Mouse (Mus musculus) C2C12 (cell line): Measurements from ENCODE around the gene Arhgap8. TPM values are rescaled to one million over a fixed set of nuclear protein-coding genes. Genes with fewer than 3 reads are reported as not detected.
A peak's percentile ranks its signal among the peaks of the same experiment; 100 is the strongest.

Source experiments
- H3K27me3 ChIP-seq: one replicate; pipeline ENCODE4 v1.6.1; 2011; ENCODE audit not compliant: control insufficient read depth, insufficient read depth, insufficient read length
- H3K36me3 ChIP-seq: one replicate; pipeline ENCODE4 v1.6.1; 2011; ENCODE audit not compliant: control insufficient read depth, insufficient read depth
- H3K4me3 ChIP-seq: one replicate; pipeline ENCODE4 v1.5.1; 2011; ENCODE audit warnings: mild to moderate bottlenecking, control low read depth; ENCODE audit not compliant: poor library complexity, insufficient read depth, severe bottlenecking
- H3K79me2 ChIP-seq: one replicate; pipeline ENCODE4 v1.6.1; 2011; ENCODE audit not compliant: control insufficient read depth, insufficient read depth
- H3K79me3 ChIP-seq: one replicate; pipeline ENCODE4 v1.6.1; 2011; ENCODE audit warnings: low read depth, control low read depth
- H3ac ChIP-seq: one replicate; pipeline ENCODE3; 2011; ENCODE audit warnings: low read depth; ENCODE audit not compliant: control insufficient read depth, insufficient read length
- CEBPB ChIP-seq: IDR thresholded peaks from one replicate; pipeline ENCODE4 v1.6.1; 2011; ENCODE audit warnings: low read depth, mild to moderate bottlenecking, control low read depth, moderate library complexity
- CTCF ChIP-seq: IDR thresholded peaks from one replicate; pipeline ENCODE4 v1.5.1; 2011; ENCODE audit not compliant: control insufficient read depth, insufficient read depth, insufficient read length
- FOSL1 ChIP-seq: IDR thresholded peaks from one replicate; pipeline ENCODE4 v1.8.0; 2011; ENCODE audit warnings: mild to moderate bottlenecking, low read length; ENCODE audit not compliant: poor library complexity, insufficient read depth, severe bottlenecking
- MAX ChIP-seq: IDR thresholded peaks from one replicate; pipeline ENCODE4 v1.6.1; 2011; ENCODE audit warnings: mild to moderate bottlenecking, control low read depth
- MYOD1 ChIP-seq: IDR thresholded peaks from one replicate; pipeline ENCODE4 v1.6.1; 2011; ENCODE audit warnings: low read depth; ENCODE audit not compliant: control insufficient read depth, insufficient read length
- MYOG ChIP-seq: IDR thresholded peaks from one replicate; pipeline ENCODE4 v1.6.1; 2011; ENCODE audit not compliant: control insufficient read depth, insufficient read length; ENCODE audit errors: extremely low read depth
- USF1 ChIP-seq: IDR thresholded peaks from one replicate; pipeline ENCODE4 v1.6.1; 2011; ENCODE audit warnings: low read depth, mild to moderate bottlenecking, control low read depth, moderate library complexity
- polyA plus RNA-seq: library from polyadenylated mRNA; unstranded; fragments of >200 nt; fragmentation: generic; extraction: Trizol; gene quantifications from one replicate; pipeline ENCODE4 v1.2.1, GENCODE M21; 2012; ENCODE audit warnings: missing spikeins

Gene Arhgap8
- polyA plus RNA-seq, 1 experiment, result not detected

DNA sequence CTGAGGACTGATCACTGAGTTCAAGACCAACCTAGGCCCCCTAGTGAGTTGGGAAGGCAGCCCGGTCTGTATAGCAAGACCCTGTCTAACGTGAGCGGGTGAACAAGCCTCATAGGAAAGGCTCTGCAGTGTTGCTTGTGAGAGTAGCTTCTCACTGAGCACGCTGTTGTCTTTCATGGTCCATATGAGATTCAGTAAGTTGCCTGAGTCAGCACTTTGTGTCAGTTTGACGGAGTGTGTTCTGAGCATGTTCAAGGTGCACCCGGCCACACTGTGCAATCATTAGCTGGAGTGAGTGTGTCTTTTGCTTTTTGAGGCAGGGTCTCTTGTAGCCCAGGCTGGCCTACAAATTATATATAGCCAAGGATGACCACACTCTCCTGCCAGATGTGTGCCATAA, 28.3 kb upstream of the Arhgap8 start:
- H3K27me3 ChIP-seq, result no peaks in the 10 kb centered on the region
- no peaks in the 10 kb centered on the region for H3K36me3 ChIP-seq
- no peak for TF ChIP-seq MAX
- no peaks in the 10 kb centered on the region for H3K79me2 ChIP-seq
- no peak overlapping the region for H3ac ChIP-seq
- H3K79me3 ChIP-seq, result no peaks in the 10 kb centered on the region
- H3K4me3 ChIP-seq, result no peak overlapping the region

DNA sequence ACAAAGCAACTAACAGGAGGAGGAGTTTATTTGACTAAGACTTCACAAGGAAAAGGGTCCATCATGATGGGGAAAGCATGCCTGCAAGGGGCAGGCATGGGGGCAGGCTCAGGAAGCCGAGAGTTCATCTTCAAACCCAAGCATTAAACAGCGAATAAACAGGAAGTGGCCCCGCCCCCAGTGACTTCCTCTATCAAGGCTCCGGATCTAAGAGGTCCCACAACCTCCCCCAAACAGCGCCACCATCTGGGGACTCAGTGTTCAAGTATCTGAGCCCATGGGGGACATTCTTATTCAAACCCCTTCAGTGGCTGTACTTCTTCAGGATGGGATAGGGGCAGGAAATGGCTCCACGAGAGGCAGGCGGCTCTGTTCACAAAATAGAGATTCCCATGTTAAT, 27.2 kb upstream of the Arhgap8 start:
- Histone ChIP-seq H3K4me3 (no peak overlapping the region), H3K36me3 (no peaks in the 10 kb centered on the region), H3K79me2 (no peaks in the 10 kb centered on the region), H3ac (no peak overlapping the region), H3K79me3 (no peaks in the 10 kb centered on the region), H3K27me3 (no peaks in the 10 kb centered on the region)
- TF ChIP-seq MYOG, result no peak
- no peak for TF ChIP-seq CTCF
- no peak for TF ChIP-seq FOSL1
- no peak for TF ChIP-seq CEBPB
- TF ChIP-seq MAX, result no peak
- no peak for TF ChIP-seq MYOD1
- no peak for TF ChIP-seq USF1

DNA sequence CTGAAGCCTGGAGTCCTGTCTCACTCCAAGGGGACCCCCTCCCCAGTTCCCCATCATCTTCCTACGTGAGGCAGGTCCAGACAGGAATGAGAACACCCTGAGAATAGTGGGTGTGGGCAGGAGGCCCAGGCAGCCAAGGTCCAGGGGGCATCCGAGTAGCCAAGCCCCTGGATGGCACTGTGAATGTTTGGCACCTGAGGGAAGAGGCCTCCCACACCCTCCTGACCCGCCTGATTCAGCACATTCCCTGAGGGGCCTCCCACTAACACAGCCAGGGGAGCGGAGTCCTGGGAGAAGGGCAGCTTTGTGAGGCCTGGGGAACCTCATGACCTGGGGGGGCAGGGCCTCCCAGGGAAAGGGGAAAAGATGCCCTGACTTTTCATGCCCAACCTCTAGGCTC, 23.8 kb upstream of the Arhgap8 start:
- Histone ChIP-seq H3K36me3 (no peaks in the 10 kb centered on the region), H3K4me3 (no peak overlapping the region), H3K79me3 (no peaks in the 10 kb centered on the region), H3K27me3 (no peaks in the 10 kb centered on the region), H3ac (no peak overlapping the region), H3K79me2 (no peaks in the 10 kb centered on the region)
- TF ChIP-seq FOSL1 (no peak), CTCF (no peak)

DNA sequence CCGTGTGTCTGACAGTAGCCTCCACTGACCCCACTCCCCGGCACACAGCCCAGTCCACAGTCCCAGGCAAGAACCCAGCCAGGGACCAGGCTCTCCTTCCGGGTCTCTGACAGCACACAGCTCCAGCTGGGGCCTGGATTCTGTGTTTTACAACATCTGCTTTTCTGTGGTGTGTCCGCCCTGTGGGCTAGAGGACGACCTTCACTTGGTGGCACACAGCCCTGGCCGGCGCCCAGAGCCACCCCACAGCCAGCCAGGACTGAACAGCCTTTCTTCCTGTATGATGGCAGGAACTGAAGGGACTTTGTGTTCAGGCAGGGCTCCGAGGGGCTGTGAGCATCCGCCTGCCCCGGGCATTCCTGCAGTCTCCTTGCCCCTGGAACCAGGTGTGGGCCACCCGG, 22.2 kb upstream of the Arhgap8 start:
- TF ChIP-seq CEBPB, result no peak
- TF ChIP-seq MYOG, result no peak
- no peak for TF ChIP-seq MAX
- Histone ChIP-seq H3K79me3 (no peaks in the 10 kb centered on the region), H3K4me3 (no peak overlapping the region), H3K79me2 (no peaks in the 10 kb centered on the region), H3K27me3 (no peaks in the 10 kb centered on the region), H3ac (no peak overlapping the region), H3K36me3 (no peaks in the 10 kb centered on the region)

DNA sequence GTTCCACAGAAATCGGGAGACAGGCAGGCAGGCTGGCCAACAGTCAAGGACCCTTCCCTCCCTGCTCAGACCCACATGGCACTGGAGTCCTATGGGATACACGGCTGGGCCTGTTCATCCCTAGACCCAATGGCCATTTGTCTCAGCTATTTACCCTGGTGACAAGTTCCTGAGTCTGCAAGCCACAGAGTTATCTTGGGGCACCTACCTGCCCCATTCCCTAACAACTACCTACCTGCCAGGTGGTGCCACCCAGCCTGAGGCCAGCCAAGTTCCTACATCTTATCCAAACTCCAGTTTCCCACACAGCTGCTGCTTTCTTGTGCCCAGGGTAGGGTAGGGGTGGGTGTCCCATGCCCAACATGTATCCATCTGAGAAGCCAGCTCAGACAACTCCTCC, 21.7 kb upstream of the Arhgap8 start:
- no peaks in the 10 kb centered on the region for H3K27me3 ChIP-seq
- H3K4me3 ChIP-seq, result no peak overlapping the region
- H3K36me3 ChIP-seq, result no peaks in the 10 kb centered on the region
- H3K79me2 ChIP-seq, result no peaks in the 10 kb centered on the region
- H3ac ChIP-seq, result no peak overlapping the region
- no peak for TF ChIP-seq MYOG
- TF ChIP-seq CEBPB, result no peak
- no peak for TF ChIP-seq FOSL1
- no peak for TF ChIP-seq USF1
- no peak for TF ChIP-seq MYOD1
- no peak for TF ChIP-seq MAX
- TF ChIP-seq CTCF, result no peak
- H3K79me3 ChIP-seq, result no peaks in the 10 kb centered on the region

DNA sequence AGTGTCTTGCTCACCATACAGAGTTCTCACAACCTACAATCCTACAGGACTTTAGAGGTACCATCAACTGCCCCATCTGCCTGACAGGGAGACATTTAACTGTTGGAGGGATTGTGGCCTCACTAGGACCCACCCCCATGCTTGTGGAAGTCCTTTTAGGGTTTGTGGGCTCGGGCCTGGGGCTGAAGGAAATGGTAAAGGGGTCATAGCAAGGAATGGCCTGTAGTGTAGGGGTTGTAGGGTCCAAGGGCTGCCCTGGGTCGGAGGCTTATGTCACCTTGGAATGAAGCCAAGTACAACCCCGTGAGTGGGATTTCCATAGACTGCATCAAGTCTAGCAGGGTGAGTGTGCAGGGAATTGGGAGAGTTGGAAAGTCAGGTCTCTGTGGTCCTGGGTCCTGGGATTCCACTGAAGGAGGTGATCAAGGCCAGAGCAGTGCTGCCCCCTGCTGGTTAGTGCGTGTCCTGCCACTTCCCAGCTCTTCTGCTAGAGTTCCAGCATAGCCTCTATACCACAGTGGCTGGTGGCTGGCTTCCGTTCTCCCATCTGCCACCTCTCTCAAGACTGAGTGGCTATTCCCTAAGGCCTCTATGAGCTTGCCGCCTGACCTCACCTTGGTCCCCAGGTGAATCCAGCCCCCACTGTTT, 19.6 kb upstream of the Arhgap8 start:
- Histone ChIP-seq H3K27me3 (no peaks in the 10 kb centered on the region), H3K36me3 (no peaks in the 10 kb centered on the region)
- TF ChIP-seq CTCF (peak; percentile 95), USF1 (no peak)

DNA sequence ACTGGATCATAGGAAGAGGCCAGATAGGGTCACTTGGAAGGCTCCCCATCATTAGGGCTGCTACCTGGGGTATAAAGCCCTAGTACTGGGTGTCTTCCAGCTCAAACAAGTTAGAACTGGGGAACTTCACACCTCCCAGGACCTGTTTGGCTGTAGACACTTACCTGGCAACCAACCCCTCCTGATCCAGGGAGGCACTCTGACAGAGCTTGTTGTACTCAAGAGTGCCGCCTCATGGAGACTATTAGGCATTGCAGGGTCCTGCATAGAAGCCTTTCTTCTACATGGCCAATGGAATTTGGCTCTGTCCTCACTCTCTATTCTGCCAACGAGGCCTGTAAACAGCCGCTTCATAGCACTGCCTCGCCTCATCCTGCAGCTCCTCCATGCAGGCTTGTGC, 17.9 kb upstream of the Arhgap8 start:
- H3K36me3 ChIP-seq, result no peaks in the 10 kb centered on the region
- no peak overlapping the region for H3K4me3 ChIP-seq
- H3K27me3 ChIP-seq, result no peaks in the 10 kb centered on the region
- no peaks in the 10 kb centered on the region for H3K79me2 ChIP-seq
- H3K79me3 ChIP-seq, result no peaks in the 10 kb centered on the region
- H3ac ChIP-seq, result no peak overlapping the region
- TF ChIP-seq CTCF (peak; percentile 21), MAX (no peak), MYOD1 (no peak), MYOG (no peak), FOSL1 (no peak), USF1 (no peak)

More for the DNA sequence above, 19.6 kb upstream of the Arhgap8 start:
- H3K79me3 ChIP-seq, result no peaks in the 10 kb centered on the region
- H3K79me2 ChIP-seq, result no peaks in the 10 kb centered on the region
- H3K4me3 ChIP-seq, result no peak overlapping the region
- H3ac ChIP-seq, result no peak overlapping the region
